Mouse (Mus musculus): ENCODE results near the gene Rassf2. TPM values are rescaled to one million over a fixed set of nuclear protein-coding genes. Genes with fewer than 3 reads are reported as not detected.

Gene Rassf2
- total and polyA plus RNA-seq, 2 experiments from 2014 or later: 16.7 to 37.8 TPM

GRCm38 (mm10) chr2:131941501-131941900, 88.6 kb downstream of the Rassf2 start:
- Histone ChIP-seq H3K9ac (replicated peaks; ENCODE audit: low read length, poor library complexity, severe bottlenecking) (no peak overlapping the region), H3K4me2 (ENCODE audit: low read depth, low read length, poor library complexity, severe bottlenecking) (no peak overlapping the region), H3K9me3 (ENCODE audit: low read length) (no peaks in the 10 kb centered on the region), H3K27ac (ENCODE audit: low read depth, low read length) (no peak overlapping the region), H3K4me1 (ENCODE audit: insufficient read depth, low read length) (no peaks in the 10 kb centered on the region), H3K36me3 (ENCODE audit: insufficient read depth, low read length) (peaks cover 17% of the 10 kb centered on the region), H3K4me3 (ENCODE audit: low read depth, low read length) (no peak overlapping the region), H3K27me3 (ENCODE audit: insufficient read depth, low read length) (no peaks in the 10 kb centered on the region)
- ATAC-seq (ENCODE audit: low FRiP score): no peak
- no peak for DNase-seq (ENCODE audit: low spot score)
- 79% methylated on average over 6 of the region's 6 CpGs for WGBS
- no peak for TF ChIP-seq CTCF (IDR thresholded peaks at IDR 0.05)

GRCm38 (mm10) chr2:131940506-131940905, 89.6 kb downstream of the Rassf2 start:
- ATAC-seq (ENCODE audit: low FRiP score) (no peak), DNase-seq (ENCODE audit: low spot score) (no peak)
- Histone ChIP-seq H3K27me3 (ENCODE audit: insufficient read depth, low read length) (no peaks in the 10 kb centered on the region), H3K36me3 (ENCODE audit: insufficient read depth, low read length) (peaks cover 19% of the 10 kb centered on the region), H3K4me1 (ENCODE audit: insufficient read depth, low read length) (no peaks in the 10 kb centered on the region), H3K4me2 (ENCODE audit: low read depth, low read length, poor library complexity, severe bottlenecking) (no peak overlapping the region), H3K4me3 (ENCODE audit: low read depth, low read length) (no peak overlapping the region), H3K9me3 (ENCODE audit: low read length) (no peaks in the 10 kb centered on the region), H3K9ac (replicated peaks; ENCODE audit: low read length, poor library complexity, severe bottlenecking) (no peak overlapping the region), H3K27ac (ENCODE audit: low read depth, low read length) (no peak overlapping the region)
- 84% methylated on average over 3 of the region's 3 CpGs for WGBS
- no peak for TF ChIP-seq CTCF (IDR thresholded peaks at IDR 0.05)

Other genes starting within 250 kb of the Rassf2 start
- gene Erv3, start 170.5 kb downstream of the Rassf2 start, total RNA-seq (2014; rRNA removed): not detected in 2 replicates
- gene Erv3, start 170.5 kb downstream of the Rassf2 start, polyA plus RNA-seq (2015; fragmentation: Nextera tagmentation; extraction: Ambion mirVana): not detected in 2 replicates
- gene Prnp, start 120.3 kb downstream of the Rassf2 start, total RNA-seq (2014; rRNA removed): 254 and 255 TPM in 2 replicates
- 283 and 306 TPM in 2 replicates for gene Prnp, start 120.3 kb downstream of the Rassf2 start, polyA plus RNA-seq (2015; fragmentation: Nextera tagmentation; extraction: Ambion mirVana)
- gene Prn, start 120.3 kb downstream of the Rassf2 start, total RNA-seq (2014; rRNA removed): not detected in 2 replicates
- gene Prn, start 120.3 kb downstream of the Rassf2 start, polyA plus RNA-seq (2015; fragmentation: Nextera tagmentation; extraction: Ambion mirVana): 0.22 TPM in 1 of 2 replicates, not detected in the other
- gene Prnd, start 79.4 kb downstream of the Rassf2 start, total RNA-seq (2014; rRNA removed): 2.5 and 3.9 TPM in 2 replicates
- 4.0 and 4.8 TPM in 2 replicates for gene Prnd, start 79.4 kb downstream of the Rassf2 start, polyA plus RNA-seq (2015; fragmentation: Nextera tagmentation; extraction: Ambion mirVana)
- gene Slc23a2, start 114.8 kb upstream of the Rassf2 start, total RNA-seq (2014; rRNA removed): 64.5 and 71.3 TPM in 2 replicates
- 30.5 and 31.9 TPM in 2 replicates for gene Slc23a2, start 114.8 kb upstream of the Rassf2 start, polyA plus RNA-seq (2015; fragmentation: Nextera tagmentation; extraction: Ambion mirVana)
- gene Tmem230, start 217.5 kb upstream of the Rassf2 start, total RNA-seq (2014; rRNA removed): 42.0 and 59.5 TPM in 2 replicates
- gene Tmem230, start 217.5 kb upstream of the Rassf2 start, polyA plus RNA-seq (2015; fragmentation: Nextera tagmentation; extraction: Ambion mirVana): 38.3 and 40.1 TPM in 2 replicates
- gene Pcna, start 223.1 kb upstream of the Rassf2 start, total RNA-seq (2014; rRNA removed): 111 and 118 TPM in 2 replicates
- 90.8 and 91.0 TPM in 2 replicates for gene Pcna, start 223.1 kb upstream of the Rassf2 start, polyA plus RNA-seq (2015; fragmentation: Nextera tagmentation; extraction: Ambion mirVana)
- 135 and 142 TPM in 2 replicates for gene Cds2, start 232.9 kb upstream of the Rassf2 start, total RNA-seq (2014; rRNA removed)
- gene Cds2, start 232.9 kb upstream of the Rassf2 start, polyA plus RNA-seq (2015; fragmentation: Nextera tagmentation; extraction: Ambion mirVana): 32.6 and 33.3 TPM in 2 replicates

Measured in midbrain, postnatal 0 days (tissue).